Mouse (Mus musculus) cortical plate, adult 2 months (tissue): ENCODE data around the gene Dnajb7. TPM values are rescaled to one million over a fixed set of nuclear protein-coding genes. Genes with fewer than 3 reads are reported as not detected.
A peak's percentile ranks its signal among the peaks of the same experiment; 100 is the strongest.

Source experiments
- H3K27ac ChIP-seq: fragments of 200-500 bp; 2 replicates; pipeline ENCODE4 v1.5.1; 2012; ENCODE audit warnings: low read length, control low read depth, inconsistent platforms; ENCODE audit not compliant: insufficient read depth
- H3K4me1 ChIP-seq: fragments of 200-500 bp; 2 replicates; pipeline ENCODE4 v1.6.1; 2011; ENCODE audit warnings: low read length; ENCODE audit not compliant: control insufficient read depth, insufficient read depth
- H3K4me3 ChIP-seq: fragments of 200-500 bp; 2 replicates; pipeline ENCODE4 v1.5.1; 2011; ENCODE audit warnings: mild to moderate bottlenecking, low read length, control low read depth; ENCODE audit not compliant: insufficient read depth
- CTCF ChIP-seq: fragments of 200-500 bp; IDR thresholded peaks from 2 replicates; pipeline ENCODE4 v1.5.1; 2011; ENCODE audit warnings: mild to moderate bottlenecking, control low read depth, low read length; ENCODE audit not compliant: insufficient read depth; ENCODE audit errors: extremely low read depth
- POLR2A ChIP-seq: fragments of 200-500 bp; IDR thresholded peaks from 2 replicates; pipeline ENCODE4 v1.6.1; 2011; ENCODE audit warnings: mild to moderate bottlenecking, low read length, control low read depth; ENCODE audit not compliant: insufficient read depth; ENCODE audit errors: extremely low read depth
- polyA plus RNA-seq: library from polyadenylated mRNA; depleted of rRNA; stranded (reverse); fragments of >200 nt; gene quantifications from 2 replicates; pipeline ENCODE4 v1.2.3, GENCODE M21; 2012

The Dnajb7 gene
- polyA plus RNA-seq, 1 experiment, result not detected

- no peak overlapping the region for H3K27ac ChIP-seq
- H3K4me1 ChIP-seq, result no peaks in the 10 kb centered on the region
- H3K4me3 ChIP-seq, result no peak overlapping the region
- TF ChIP-seq POLR2A, result no peak
- TF ChIP-seq CTCF, result no peak
Measured at GRCm38 (mm10) chr15:81368601-81369000, 39.5 kb downstream of the Dnajb7 start.

DNA sequence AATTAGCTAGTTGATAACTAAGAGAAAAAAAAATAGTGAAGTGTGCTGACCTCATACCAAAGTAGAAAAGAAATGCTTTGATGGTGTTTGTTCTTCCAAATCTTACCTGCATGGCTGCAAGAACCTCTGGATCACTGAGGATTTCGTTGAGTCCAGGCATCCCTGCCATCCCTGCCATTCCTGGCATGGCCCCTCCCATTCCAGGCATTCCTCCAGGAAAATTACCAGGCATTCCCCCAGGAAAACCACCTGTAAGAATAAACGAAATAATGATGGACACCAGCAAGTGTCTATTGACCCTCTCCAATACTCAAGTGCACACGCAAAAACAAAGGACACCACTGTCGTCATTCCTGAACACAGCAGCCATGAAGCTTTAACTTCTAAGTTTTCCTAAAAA, 41.9 kb downstream of the Dnajb7 start:
- Histone ChIP-seq H3K27ac (no peak overlapping the region), H3K4me3 (no peak overlapping the region), H3K4me1 (no peaks in the 10 kb centered on the region)
- TF ChIP-seq CTCF, result no peak
- no peak for TF ChIP-seq POLR2A

GRCm38 (mm10) chr15:81365246-81365645, 42.9 kb downstream of the Dnajb7 start:
- no peaks in the 10 kb centered on the region for H3K4me1 ChIP-seq
- H3K27ac ChIP-seq, result no peak overlapping the region
- no peak for TF ChIP-seq POLR2A
- TF ChIP-seq CTCF, result no peak
- H3K4me3 ChIP-seq, result no peak overlapping the region

- H3K4me1 ChIP-seq, result peaks cover 4% of the 10 kb centered on the region; the same call in 1 of the 2 replicates
- H3K27ac ChIP-seq, result no peak overlapping the region
- no peak for TF ChIP-seq POLR2A
- no peak for TF ChIP-seq CTCF
- no peak overlapping the region for H3K4me3 ChIP-seq
Measured at GRCm38 (mm10) chr15:81364271-81364670, 43.8 kb downstream of the Dnajb7 start.

DNA sequence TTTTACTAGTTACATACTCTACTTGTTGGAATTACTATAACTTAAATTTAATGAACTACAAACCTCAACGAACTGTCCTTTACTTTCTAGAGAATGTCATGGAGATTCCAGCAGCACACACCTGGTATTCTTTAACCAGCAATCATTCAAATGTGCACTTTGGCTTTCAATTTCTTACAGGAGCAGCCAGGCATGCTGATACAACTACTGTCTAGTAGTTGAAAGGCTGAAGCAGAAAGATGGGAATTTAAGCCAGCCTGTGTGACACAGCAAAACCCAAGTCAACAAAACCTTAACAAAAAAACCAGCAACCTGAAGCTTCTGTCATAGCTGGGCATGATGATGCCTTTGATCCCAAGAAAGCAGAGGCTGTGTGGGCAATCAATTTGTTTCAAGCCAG, 45.6 kb downstream of the Dnajb7 start:
- H3K4me1 ChIP-seq, result peaks cover 4% of the 10 kb centered on the region; the same call in 1 of the 2 replicates
- no peak for TF ChIP-seq CTCF
- TF ChIP-seq POLR2A, result no peak
- H3K4me3 ChIP-seq, result no peak overlapping the region
- no peak overlapping the region for H3K27ac ChIP-seq

- Histone ChIP-seq H3K27ac (peak overlapping the region; percentile 16; the same call in 1 of the 2 replicates), H3K4me1 (peaks cover 4% of the 10 kb centered on the region; the same call in 1 of the 2 replicates), H3K4me3 (no peak overlapping the region)
- TF ChIP-seq CTCF (no peak), POLR2A (no peak)
Measured at GRCm38 (mm10) chr15:81361417-81362015, 46.6 kb downstream of the Dnajb7 start.

DNA sequence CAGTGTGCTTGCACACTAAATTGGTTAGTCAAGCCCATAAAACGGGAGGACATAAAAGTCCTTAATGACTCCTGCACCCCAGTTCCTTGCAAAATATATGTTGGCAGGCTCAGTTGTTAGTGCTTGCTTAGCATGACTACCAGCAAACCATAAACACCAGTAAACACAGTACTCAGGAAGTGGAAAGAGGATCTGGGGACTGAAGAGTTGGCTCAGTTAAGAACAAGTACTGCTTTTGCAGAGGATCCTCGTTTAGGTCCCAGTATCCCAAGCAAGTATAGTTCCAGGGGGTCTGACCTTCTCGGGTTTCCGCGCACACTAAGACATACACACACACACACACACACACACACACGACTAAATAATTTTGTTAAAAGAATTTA, 47.1 kb downstream of the Dnajb7 start:
- H3K4me3 ChIP-seq, result peak overlapping the region; percentile 89; the same call in 1 of the 2 replicates

DNA sequence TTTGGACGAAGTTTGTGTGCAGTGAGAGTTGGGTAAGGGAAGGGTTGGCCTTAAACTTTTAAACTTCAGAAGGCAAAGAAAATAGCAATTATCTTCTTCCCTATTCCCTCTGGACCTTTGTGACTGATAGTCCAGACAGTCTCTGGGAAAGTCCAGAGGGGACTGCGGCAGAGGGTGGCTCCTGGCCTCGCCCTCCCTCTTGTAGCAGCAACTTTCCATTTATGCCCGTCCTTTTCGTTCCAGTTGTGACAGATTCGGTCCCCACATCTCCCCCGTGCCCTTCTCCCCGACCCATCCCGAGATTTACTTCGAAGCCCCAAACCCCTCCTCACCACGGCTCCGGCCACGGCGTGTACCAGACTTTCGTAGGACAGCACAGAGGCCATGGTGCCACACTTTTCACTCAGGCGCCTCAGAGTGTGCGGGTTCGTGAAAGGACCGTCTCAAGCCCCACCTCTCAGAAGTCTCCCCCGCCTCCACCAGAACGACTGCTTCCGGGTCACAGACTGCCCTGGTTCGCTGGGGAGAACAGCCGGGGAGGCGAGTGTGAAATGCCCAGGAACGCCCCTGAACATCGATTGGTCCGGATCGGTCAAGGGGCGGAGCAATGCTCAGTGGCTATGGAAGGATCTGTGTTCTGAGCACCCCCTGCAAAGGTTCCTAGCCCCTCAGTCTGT, 47.6 kb downstream of the Dnajb7 start, which contains the start of gene Slc25a17:
TSS of gene Slc25a17 (minus strand) at position 468 of the 677 bp plus-strand sequence.
- peak within 1 kb of the TSS; percentile 89 for H3K4me3 ChIP-seq
- peaks cover 4% of the 10 kb centered on the region; the same call in 1 of the 2 replicates for H3K4me1 ChIP-seq
- no peak; the same call in 1 of the 2 replicates for TF ChIP-seq POLR2A
- no peak for TF ChIP-seq CTCF
- peak within 1 kb of the TSS; percentile 16; the same call in 1 of the 2 replicates for H3K27ac ChIP-seq

More for the DNA sequence above, 47.1 kb downstream of the Dnajb7 start:
- H3K27ac ChIP-seq, result peak overlapping the region; percentile 16; the same call in 1 of the 2 replicates
- TF ChIP-seq CTCF, result no peak
- peaks cover 4% of the 10 kb centered on the region; the same call in 1 of the 2 replicates for H3K4me1 ChIP-seq

GRCm38 (mm10) chr15:81359421-81359820, 48.7 kb downstream of the Dnajb7 start:
- no peak overlapping the region for H3K4me3 ChIP-seq
- no peak overlapping the region for H3K27ac ChIP-seq
- no peak for TF ChIP-seq POLR2A
- TF ChIP-seq CTCF, result no peak

GRCm38 (mm10) chr15:81358943-81359342, 49.2 kb downstream of the Dnajb7 start:
- no peak overlapping the region for H3K27ac ChIP-seq

More at GRCm38 (mm10) chr15:81359421-81359820, 48.7 kb downstream of the Dnajb7 start:
- H3K4me1 ChIP-seq, result peaks cover 4% of the 10 kb centered on the region; the same call in 1 of the 2 replicates

More at GRCm38 (mm10) chr15:81358943-81359342, 49.2 kb downstream of the Dnajb7 start:
- no peak for TF ChIP-seq POLR2A
- TF ChIP-seq CTCF, result no peak
- Histone ChIP-seq H3K4me3 (no peak overlapping the region), H3K4me1 (peaks cover 4% of the 10 kb centered on the region; the same call in 1 of the 2 replicates)
